Mouse (Mus musculus) brown adipose tissue, adult 24 weeks (tissue): ENCODE data around the gene Mdh1. TPM values are rescaled to one million over a fixed set of nuclear protein-coding genes. Genes with fewer than 3 reads are reported as not detected.

Experiments used
- H3K27ac ChIP-seq: fragments of 200-500 bp; replicated peaks from 2 replicates; pipeline ENCODE4 v1.5.1; 2012; ENCODE audit warnings: low read depth, mild to moderate bottlenecking, low read length
- H3K4me1 ChIP-seq: fragments of 200-500 bp; 2 replicates; pipeline ENCODE4 v1.6.1; 2012; ENCODE audit warnings: low read length, mixed read lengths; ENCODE audit not compliant: control insufficient read depth, insufficient read depth, insufficient read length
- H3K4me3 ChIP-seq: fragments of 200-500 bp; 2 replicates; pipeline ENCODE4 v1.5.1; 2012; ENCODE audit warnings: low read depth, mild to moderate bottlenecking, low read length, moderate library complexity; ENCODE audit not compliant: insufficient read depth
- polyA plus RNA-seq: library from polyadenylated mRNA; stranded (reverse); fragments of >200 nt; gene quantifications from 2 replicates; pipeline ENCODE4 v1.2.4, GENCODE M21; 2012; ENCODE audit not compliant: missing spikeins, insufficient read depth, insufficient read length

The Mdh1 gene
- 883 and 1,269 TPM in 2 replicates for polyA plus RNA-seq

GRCm38 (mm10) chr11:21571700-21572381, at the start of gene Mdh1, which contains the start of gene Wdpcp:
TSS of gene Mdh1 (minus strand) at chr11:21572367.
TSS of gene Wdpcp (plus strand) at chr11:21572235.
- Histone ChIP-seq H3K27ac (peak within 1 kb of the TSS; percentile 59), H3K4me1 (peaks cover 7% of the 10 kb centered on the region; the same call in 1 of the 2 replicates), H3K4me3 (peak within 1 kb of the TSS; percentile 78)

- Histone ChIP-seq H3K4me1 (no peaks in the 10 kb centered on the region), H3K4me3 (no peak overlapping the region), H3K27ac (no peak overlapping the region)
These were observed 43.7 kb upstream of the Mdh1 start for GRCm38 (mm10) chr11:21615915-21616314.

DNA sequence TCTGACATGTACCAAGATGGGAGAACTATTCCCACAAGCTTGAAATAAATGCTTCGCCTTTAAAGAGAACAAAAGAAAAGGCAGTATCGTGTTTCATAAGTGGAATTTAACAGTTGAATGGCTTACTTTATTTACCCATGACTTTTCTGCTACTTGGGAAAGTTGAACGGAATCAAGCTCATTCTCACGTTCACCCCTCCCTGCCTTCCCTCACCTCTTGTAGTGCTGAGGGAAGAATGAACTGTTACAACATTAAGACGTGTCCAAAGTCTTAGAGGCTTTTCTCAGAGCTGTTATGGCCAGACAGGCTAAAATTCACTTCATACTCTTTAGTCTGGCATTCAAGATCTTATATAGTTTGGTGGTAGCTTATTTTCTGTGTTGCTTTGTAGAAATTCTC, 30.3 kb upstream of the Mdh1 start:
- H3K27ac ChIP-seq: no peak overlapping the region
- no peaks in the 10 kb centered on the region for H3K4me1 ChIP-seq
- H3K4me3 ChIP-seq: no peak overlapping the region

GRCm38 (mm10) chr11:21583286-21583685, 11.1 kb upstream of the Mdh1 start:
- Histone ChIP-seq H3K4me1 (no peaks in the 10 kb centered on the region), H3K4me3 (no peak overlapping the region), H3K27ac (no peak overlapping the region)

- no peak overlapping the region for H3K4me3 ChIP-seq
- H3K27ac ChIP-seq: no peak overlapping the region
- no peaks in the 10 kb centered on the region for H3K4me1 ChIP-seq
These were observed 9.3 kb upstream of the Mdh1 start for GRCm38 (mm10) chr11:21581472-21581871.

- Histone ChIP-seq H3K4me3 (peak overlapping the region; percentile 78), H3K27ac (peak overlapping the region; percentile 59), H3K4me1 (peaks cover 8% of the 10 kb centered on the region; the same call in 1 of the 2 replicates)
These were observed 1.2 kb downstream of the Mdh1 start for GRCm38 (mm10) chr11:21570973-21571372.

GRCm38 (mm10) chr11:21570109-21570474, 2.1 kb downstream of the Mdh1 start:
- Histone ChIP-seq H3K4me3 (peak overlapping the region; percentile 42), H3K4me1 (peaks cover 8% of the 10 kb centered on the region; the same call in 1 of the 2 replicates), H3K27ac (peak overlapping the region; percentile 64)

DNA sequence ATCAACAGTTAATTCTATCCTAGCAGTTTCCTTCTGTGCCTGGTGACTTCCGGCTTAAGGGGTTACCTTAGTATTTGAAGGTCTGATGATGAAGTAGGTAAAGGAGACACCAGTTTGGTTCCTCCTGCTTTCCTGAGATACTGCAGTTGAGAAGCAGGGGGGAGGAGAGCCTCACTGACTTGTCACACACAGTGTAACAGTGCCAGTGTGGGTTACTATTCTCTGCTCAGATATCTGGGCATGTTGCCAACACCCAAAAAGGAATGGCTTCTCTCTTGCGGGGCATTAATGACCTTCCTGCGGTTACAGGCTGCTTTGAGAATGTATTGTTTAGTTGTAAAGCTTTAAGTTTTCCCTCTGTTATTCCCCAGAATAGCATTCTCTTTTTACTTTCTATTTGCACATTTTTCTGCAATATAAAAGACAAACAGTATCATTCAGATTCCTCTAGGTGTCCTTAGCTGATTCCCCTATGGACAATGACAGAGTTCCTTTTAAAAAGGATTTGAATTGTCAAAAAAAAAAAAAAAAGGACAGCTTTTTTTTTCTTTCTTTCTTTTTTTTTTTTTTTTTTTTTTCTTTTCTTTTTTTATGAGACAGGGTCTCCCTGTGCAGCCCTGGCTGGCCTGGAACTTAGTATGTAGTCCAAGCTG, 2.6 kb downstream of the Mdh1 start:
- Histone ChIP-seq H3K4me1 (peaks cover 8% of the 10 kb centered on the region; the same call in 1 of the 2 replicates), H3K27ac (peak overlapping the region; percentile 64), H3K4me3 (peak overlapping the region; percentile 42)

GRCm38 (mm10) chr11:21569002-21569401, 3.2 kb downstream of the Mdh1 start:
- peak overlapping the region; percentile 38 for H3K27ac ChIP-seq

GRCm38 (mm10) chr11:21567733-21568132, 4.4 kb downstream of the Mdh1 start:
- no peak overlapping the region for H3K27ac ChIP-seq
- H3K4me3 ChIP-seq: no peak overlapping the region
- H3K4me1 ChIP-seq: peaks cover 10% of the 10 kb centered on the region

More at GRCm38 (mm10) chr11:21569002-21569401, 3.2 kb downstream of the Mdh1 start:
- Histone ChIP-seq H3K4me3 (peak overlapping the region; percentile 1; the same call in 1 of the 2 replicates), H3K4me1 (peaks cover 8% of the 10 kb centered on the region; the same call in 1 of the 2 replicates)

GRCm38 (mm10) chr11:21566934-21567333, 5.2 kb downstream of the Mdh1 start:
- H3K4me1 ChIP-seq: peaks cover 10% of the 10 kb centered on the region
- no peak overlapping the region for H3K27ac ChIP-seq
- no peak overlapping the region for H3K4me3 ChIP-seq

DNA sequence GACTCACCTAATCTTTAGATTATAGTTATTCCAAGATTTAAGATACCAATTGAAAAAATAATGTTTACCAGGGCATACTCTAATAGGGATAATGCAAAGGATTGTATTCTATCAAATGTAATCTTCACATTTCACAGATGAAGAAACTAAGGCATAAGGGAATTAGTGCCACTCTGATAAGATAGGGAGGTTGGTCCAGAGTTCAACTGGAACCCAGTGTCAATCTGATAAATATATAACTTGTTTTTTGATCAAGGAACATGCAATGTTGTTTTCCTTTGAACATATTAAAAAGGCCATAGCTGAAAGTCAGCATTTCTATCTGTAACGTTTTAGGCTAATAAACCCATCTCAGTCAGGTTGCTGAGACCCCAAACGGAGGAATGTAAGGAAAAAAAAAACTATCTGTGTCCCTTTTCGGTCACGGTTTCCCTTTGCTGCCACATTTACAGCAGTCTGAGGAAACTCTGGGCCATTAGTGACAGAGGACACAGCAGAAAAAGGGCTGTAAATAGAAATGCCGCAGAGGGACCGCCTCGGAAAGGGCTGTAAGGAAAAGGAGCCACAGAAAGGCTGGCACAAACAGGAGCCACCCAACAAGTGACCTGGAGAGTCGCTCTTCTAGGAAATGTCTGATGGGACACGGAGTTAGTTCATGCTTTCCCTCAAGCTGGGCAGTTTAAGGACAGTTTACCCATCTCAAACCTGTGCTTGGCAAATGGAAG, 7.3 kb downstream of the Mdh1 start:
- Histone ChIP-seq H3K4me1 (peaks cover 8% of the 10 kb centered on the region), H3K4me3 (no peak overlapping the region), H3K27ac (no peak overlapping the region)

DNA sequence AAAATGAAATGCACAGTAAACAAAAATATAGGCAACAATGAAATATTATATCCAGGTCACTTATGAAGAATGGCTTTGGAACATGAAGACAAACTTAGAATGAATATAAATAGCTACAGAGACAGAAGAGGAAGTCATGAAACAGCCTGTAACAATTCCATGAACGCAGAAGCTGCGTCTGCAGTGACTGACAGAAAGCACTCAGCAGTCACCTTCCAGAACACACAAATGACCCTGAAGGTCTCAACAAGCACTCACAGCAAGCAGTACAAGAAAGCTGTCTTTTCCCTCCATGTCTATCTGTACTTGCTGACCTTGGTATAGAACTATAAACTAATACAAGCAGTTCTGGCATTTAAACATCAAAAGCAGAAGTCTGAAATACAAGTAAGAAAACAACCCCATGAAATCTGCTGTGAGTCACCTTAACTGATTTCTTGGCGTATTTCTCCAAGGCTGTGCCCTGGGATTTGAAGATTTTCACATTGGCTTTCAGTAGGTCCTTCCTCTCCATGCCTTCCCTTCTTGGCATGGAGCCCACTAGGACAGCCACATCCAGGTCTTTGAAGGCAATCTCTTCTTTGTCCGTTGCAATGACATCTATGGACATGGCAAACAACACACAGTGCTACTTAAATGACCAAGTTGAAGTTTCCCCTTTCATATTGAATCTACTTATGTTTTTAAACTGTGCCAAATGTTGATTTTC, 8.4 kb downstream of the Mdh1 start:
- no peak overlapping the region for H3K4me3 ChIP-seq
- peaks cover 5% of the 10 kb centered on the region for H3K4me1 ChIP-seq
- H3K27ac ChIP-seq: peak overlapping the region; percentile 53; the same call in 1 of the 2 replicates

DNA sequence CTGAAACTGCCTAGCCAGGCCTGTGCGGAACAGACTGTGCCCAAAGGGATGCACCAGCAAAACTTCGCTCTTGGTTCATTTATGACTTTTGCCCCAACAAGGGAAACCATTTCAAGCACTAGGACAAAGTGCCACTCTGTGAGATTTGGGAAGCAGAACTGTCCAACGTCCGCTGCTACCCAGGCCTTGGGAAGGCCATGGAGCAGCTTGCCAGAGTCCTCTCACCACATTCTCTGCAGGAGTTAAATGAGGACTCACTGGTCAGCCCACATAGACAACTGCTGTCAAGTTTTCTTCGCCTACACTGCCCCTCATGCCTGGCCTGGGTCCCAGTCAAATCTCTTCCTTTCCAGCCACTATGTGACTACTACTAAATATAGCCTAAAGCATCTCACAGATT, 10.8 kb downstream of the Mdh1 start:
- H3K27ac ChIP-seq: no peak overlapping the region

DNA sequence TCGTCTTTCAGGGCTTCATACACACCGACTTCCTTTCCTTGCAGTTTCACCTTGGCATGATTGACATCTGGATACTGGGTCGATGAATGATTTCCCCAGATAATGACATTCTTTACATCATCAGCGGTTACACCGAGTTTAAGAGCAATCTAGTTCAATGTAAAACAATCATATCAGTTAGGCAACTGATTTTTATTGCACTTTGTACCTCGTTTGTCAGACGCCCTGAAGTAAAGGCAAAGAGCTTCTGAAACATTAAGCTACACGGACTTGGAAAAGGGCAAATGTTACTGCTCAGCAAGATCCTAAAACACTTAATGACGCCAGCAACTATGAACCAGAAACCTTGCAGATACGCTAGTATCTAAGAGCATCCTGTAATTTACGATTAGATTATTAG, 12.4 kb downstream of the Mdh1 start:
- Histone ChIP-seq H3K27ac (no peak overlapping the region), H3K4me3 (no peak overlapping the region), H3K4me1 (peaks cover 2% of the 10 kb centered on the region)

More for the DNA sequence above, 10.8 kb downstream of the Mdh1 start:
- Histone ChIP-seq H3K4me3 (no peak overlapping the region), H3K4me1 (peaks cover 2% of the 10 kb centered on the region)
